Mouse (Mus musculus): ENCODE data around the gene Csf3.
"Not testable (repeated sequence)": the region's sequence is repeated elsewhere in the genome, so short reads cannot be mapped to it uniquely, and the experiment has no call there.

The Csf3 gene

DNA sequence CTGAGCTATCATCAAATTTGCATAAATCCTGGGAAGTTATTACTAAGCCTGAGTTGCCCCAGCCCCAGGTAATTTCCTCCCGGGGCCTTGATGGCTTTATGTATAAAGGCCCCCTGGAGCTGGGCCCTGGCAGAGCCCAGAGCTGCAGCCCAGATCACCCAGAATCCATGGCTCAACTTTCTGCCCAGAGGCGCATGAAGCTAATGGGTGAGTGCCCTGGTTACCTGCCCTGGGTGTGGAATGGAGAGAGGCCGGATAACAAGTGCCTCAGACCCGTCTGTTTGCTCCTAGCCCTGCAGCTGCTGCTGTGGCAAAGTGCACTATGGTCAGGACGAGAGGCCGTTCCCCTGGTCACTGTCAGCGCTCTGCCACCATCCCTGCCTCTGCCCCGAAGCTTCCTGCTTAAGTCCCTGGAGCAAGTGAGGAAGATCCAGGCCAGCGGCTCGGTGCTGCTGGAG is at the start of gene Csf3:
Gene Csf3 (plus strand): TSS at position 51 of the 458 bp plus-strand sequence.
- DNase-seq: no peak

DNA sequence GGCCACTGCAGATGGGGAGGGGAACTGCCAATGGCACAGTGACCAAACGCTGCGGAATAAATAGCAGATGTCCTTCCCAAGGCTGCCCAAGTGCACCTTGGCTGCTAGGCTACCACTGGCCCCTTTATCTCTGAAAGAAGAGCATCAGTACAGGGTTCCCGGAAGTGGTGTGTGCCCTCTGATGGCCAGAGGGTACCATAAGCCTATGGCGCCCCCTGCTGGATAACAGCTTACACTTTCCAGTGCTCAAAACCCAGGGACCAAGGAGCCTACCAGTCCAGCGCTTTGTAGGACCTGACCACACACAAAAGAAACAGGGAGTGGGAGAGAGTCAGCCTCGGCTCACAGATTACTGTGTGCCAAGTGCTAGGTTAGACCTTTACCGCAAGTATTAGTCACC is 46.0 kb upstream of the Csf3 start:
- peak; percentile 21 to 33 for DNase-seq

DNA sequence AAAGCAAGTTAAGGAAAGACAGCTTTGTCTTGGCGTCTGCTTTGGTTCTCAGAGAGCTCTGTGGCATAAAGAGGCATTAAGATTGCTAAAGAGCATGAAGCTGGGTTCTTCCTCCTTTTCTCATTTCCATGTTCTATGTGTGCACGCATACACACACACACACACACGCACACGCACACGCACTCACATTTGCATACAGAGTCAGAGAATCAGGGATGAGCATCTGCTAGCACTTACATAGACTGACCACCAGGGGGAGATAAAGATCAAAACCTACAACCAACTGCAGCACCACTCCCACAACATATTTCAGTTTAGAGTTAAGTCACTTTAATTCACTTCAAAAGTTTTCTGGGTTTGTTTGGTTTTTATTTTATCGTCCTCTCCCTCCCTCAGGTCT is 40.5 kb upstream of the Csf3 start:
- DNase-seq: peak; percentile 8 to 19

DNA sequence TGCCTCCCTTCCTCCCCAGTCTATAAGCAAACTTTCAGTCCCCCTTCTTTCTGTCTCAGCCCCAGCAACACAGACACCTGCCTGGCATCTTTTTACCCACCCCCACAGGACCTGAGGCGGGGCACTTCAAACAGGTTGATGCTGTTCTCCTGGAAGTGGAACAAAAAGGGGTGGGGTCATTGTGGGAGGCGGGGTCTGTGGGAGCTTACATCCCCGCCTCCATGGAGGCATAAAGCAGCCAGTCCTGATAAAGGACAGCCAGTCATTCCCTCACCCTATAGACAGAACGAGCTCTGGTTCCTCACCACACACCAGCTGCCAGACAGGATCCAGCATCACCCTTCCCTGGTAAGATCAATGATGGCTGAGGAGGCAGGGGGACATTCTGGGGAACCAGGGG is 37.0 kb upstream of the Csf3 start, which contains the start of gene Gsdma:
Gene Gsdma (plus strand): TSS at position 261 of the 400 bp plus-strand sequence.
- no peak for DNase-seq

DNA sequence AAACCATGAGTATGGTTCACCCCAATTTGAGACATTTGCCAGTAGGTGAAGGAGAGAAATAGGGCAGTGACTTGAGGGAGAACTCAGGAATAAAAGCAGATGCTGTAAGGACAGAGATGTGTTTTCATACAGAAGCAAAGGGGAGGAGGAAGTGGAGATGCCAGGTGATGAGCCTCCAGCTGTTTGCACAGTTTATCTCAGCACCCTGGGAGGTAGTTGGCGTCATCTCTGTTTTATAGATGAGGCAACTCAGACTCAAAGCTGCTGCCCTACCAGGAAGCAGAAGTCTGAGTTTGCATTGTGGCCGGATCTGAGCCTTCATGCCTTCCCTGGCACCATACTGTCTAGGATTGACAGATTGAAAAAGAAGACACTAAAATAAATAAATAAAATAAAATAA is 32.1 kb upstream of the Csf3 start:
- DNase-seq: no peak

DNA sequence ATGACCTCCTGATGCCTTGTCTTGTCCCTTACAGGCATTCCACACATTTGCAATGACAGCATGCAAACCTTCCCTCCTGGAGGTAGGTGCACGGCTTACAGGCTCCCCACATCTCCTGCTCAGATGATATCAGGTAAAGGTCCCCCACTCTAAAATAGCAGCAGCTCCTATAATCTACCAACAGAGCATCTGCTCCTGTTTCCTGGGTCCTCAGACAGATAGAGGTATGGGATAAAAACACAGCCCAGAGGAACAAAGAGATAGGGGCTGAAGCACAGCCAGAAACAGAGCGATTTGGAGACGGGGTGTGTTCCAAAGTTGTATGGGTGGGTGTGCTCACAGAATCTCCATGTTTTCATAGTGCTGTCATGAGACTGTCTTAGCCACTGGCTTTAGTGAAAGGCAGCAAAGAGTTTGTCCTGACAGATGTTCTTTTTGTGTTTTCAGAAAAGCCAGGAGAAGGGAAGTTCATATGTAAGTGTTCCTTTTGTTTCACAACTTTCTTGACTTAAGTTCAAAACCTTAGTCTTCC is 29.7 kb upstream of the Csf3 start:
- no peak for DNase-seq

DNA sequence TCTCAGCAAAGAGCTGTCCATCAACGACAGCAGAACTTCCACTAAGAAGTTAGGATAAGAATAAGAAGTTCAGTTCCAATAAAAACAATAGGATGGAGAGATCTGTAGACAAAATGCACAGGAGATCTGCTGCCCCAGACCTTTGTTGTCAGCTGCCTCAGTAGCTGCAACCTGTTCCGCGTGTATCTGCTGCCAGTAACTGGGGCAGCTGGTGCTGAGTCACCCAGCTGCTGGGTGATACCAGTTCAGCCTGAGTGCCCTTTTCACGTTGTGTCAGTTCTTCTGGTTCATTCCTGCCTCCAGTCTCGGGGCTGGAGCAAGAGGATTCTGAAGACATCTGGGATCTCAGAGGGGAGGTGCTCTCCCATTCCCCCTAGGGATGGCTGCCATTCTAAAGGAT is 29.2 kb upstream of the Csf3 start:
- no peak for DNase-seq

DNA sequence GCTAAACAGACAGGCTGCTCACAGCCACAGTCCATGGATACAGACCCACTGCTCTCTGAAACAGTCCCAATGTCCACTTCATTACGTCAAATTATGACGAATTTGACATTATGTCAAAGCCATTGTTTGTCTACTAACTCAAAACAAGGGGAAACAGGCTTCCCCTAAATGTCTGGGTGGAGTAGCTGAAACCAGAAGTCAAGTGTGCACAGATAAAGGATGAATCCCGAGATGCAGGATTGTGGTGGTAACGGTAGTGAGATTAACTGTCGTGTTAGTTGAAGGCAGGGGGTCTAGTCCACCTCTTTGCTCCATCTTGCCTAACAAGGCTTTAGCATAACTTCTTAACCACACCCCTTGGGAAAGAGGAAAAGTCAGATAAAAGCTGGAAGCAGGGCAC is 28.6 kb upstream of the Csf3 start:
- no peak for DNase-seq

DNA sequence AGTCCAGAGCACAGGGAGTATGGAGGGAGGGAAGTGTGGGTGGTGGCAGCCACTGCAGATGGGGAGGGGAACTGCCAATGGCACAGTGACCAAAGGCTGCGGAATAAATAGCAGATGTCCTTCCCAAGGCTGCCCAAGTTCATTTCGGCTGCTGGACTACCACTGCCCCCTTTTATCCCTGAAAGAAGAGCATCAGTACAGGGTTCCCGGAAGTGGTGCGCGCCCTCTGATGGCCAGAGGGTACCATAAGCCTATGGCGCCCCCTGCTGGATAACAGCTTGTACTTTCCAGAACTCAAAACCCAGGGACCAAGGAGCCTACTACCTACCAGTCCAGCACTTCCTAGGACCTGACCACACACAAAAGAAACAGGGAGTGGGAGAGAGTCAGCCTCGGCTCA is 27.9 kb upstream of the Csf3 start:
- peak; percentile 52 to 60 for DNase-seq

DNA sequence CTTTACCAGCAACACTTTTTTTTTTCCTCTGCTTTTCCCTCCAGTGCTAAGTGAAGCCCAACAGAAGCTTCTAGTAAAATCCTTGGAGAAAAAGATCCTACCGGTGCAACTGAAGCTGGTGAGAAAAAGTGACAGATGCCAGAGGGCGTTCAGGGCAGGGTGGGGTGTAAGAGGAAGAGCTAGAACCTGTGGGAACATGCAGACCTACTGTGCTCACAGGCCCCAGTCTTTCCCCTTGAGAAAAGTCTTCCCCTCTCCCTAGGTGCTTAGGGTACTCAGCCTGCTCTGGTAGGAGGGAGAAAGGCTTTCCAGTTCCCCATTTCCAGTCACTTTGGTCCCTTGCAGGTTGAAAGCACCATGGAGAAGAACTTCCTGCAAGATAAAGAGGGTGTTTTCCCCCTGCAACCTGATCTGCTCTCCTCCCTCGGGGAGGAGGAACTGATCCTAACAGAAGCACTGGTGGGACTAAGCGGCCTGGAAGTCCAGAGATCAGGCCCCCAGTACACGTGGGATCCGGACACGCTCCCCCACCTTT is 25.2 kb upstream of the Csf3 start:
- DNase-seq: no peak

DNA sequence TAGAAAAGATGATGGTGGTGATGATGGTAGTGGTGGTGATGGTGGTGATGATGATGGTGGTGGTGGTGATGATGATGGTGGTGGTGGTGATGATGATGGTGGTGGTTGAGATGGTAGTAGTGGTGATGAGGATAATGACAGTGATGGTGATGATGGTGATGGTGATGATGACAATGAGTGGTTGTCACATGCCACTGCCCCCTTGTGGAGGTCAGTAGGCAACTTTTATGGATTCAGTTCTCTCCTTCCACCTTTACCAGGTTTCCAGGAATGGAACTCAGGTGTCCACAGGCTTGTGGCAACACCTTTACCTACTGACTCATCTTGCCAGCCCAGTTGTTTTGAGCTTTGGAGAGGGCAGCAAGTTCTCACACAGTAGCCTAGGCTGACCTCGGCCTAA is 21.0 kb upstream of the Csf3 start:
- no peak for DNase-seq

DNA sequence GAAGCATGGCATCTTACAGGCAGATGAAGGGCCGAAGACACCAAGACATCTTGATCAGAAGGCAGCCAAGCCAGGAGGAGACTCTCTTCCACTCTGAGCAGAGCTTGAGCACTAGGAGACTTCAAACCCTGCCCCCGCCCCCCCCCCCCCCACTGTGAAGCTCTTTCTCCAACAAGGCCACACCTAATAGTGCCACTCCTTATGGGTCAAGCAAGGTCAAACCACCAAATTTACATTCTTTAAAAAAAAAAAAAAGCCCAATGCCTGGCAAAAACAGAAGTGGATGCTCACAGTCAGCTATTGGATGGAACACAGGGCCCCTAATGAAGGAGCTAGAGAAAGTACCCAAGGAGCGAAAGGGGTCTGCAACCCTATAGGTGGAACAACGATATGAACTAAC is 20.5 kb upstream of the Csf3 start:
- not testable (repeated sequence) for DNase-seq

DNA sequence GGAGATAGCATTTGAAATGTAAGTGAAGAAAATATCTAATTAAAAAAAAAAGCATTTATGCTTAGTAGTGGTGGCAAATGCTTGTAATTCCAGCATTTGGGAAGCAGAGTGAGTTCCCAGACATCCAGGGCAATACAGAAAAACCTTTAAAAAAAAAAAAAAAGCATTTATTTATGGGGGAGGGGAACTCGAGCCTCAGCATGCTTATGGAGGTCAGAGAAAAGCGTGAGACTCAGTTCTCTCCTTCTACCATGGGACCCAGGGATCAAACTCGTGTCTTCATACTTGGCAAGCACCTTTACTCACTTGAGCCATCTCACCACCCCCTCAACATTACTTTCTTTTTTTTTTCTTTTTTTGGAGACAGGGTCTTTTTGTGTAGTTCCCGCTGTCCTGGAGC is 19.9 kb upstream of the Csf3 start:
- DNase-seq: no peak

DNA sequence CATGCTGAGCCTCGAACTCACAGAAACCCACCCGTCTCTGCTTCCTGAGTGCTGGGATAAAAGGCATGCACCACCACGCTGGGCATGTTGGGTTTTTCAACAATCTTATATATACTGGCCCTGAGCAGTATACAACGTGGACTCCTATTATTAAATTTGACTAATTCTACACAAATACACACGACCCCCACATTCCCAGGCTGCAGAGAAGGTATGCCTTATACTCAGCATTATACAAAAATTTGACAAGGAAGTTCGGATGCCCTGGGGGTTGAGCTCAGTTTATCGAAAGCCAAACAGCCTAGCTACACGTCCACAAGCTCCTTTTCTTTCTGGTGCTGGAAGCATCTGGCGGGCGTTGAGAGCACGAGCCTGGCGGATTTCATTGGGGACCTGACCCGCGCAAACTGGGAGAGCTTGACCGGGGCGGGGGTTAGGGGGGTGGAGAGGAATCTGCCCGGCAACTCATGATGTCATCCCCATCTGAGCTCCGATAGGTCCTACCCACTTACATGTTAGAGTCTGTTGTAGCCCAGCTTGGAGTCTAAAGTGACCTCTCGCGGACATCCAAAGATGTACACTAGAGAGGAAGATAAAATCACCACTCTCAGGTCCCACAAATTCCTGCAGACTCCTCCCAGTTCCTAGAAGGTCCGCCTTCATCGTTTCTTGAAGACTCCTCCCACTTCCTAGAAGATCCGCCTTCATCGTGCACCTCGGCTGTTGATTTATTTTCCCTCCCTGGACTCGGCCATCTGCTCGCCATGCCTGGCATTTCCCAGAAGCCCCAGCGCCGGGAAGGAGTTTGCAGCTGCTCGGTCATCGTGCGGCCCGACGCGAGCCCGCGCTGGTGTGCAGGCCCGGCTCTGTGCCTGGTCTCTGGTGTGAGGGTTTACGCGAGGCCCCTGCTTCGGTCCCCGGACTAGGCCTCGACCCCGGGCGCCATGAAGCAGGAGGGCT is 19.0 kb upstream of the Csf3 start, which contains the start of gene Psmd3:
Gene Psmd3 (plus strand): TSS at position 769 of the 960 bp plus-strand sequence.
- peak; percentile 97 to 100 for DNase-seq

DNA sequence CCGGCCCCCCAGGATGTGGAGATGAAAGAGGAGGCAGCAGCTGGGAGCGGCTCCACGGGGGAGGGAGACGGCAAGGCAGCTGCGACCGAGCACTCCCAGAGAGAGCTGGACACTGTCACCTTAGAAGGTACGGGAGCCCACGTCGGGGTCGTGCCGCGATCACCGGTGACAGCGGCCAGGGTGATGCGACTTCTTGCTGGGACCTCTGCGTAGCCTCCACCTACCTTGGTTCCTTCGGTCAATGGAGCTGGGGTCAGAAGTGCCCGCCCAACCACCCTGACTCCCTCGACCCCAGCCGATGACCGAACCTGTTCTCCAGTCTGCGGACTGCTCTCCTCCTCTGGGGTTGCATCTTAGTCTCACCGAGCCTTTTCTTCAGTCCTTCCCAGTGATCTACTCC is 18.3 kb upstream of the Csf3 start:
- no peak for DNase-seq

DNA sequence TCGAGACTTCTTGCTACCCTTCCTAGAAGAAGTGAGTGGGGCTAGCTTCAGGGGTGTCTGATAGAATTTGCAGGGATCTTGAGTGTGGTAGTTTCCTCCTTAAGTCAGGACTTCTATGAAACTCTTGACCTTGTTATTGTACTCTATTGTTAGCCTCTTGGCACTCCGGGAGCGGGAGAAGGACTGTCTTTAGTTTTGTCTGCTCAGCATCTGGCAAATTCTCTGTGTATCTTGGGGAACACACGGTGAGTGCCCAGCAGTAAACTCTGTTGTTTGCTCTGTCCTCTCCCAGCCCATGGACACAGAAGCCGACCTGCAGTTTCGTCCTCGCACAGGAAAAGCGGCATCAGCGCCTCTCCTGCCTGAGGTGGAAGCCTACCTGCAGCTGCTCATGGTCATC is 15.4 kb upstream of the Csf3 start:
- DNase-seq: no peak

DNA sequence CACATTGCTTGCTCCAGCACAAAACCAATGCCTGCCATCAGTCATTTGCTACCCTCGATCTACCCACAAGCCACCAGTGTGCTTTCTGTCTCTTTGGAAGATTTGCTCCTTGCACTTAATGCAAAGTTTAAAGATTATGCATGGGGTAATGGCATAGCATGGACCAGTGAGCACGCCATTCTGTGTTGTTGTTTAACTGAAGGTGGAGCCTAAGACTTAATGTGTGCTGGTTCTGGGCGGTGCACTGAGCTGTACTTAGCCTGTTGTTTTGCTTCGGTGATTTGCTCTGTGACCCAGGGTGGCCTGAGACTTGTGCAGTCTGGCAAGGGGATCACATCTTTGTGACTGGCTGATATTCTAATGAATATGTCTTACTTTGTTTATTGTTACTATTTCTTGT is 14.1 kb upstream of the Csf3 start:
- DNase-seq: no peak

DNA sequence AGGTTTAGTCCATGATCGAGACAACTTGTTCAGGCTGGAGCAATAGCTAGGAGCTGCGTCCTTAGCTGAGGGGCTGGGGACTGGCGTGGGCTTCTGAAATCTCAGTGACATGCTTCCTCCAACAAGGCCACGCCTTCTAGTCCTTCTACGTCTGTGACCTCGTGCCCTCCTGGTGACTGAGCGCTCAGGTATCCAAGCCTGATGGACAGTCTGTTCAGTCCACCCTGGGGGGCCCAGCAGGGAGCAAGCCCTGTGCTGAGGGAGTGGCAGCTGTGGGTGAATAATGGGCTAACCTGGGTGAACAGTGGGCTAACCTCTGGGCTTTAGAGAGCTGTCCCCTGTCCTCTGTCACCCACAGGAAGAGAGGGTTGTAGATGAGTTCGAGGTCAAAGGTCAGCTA is 13.1 kb upstream of the Csf3 start:
- DNase-seq: no peak

DNA sequence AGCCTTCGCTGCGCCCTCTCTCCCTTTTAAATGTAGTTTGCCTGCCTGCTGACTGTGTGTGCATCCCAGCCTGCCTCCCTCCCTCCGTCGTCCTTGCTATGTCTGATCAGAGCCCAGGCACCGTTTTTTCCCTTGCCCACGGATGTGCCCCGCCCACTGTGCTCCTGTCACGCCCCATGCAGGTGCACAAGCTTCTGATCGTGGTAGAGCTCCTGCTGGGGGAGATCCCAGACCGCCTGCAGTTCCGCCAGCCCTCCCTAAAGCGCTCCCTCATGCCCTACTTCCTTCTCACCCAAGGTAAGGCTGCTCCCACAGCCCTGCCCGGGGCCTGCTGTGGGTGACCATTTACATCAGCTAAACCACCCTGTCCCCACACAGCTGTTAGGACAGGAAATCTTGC is 7.9 kb upstream of the Csf3 start:
- DNase-seq: no peak

DNA sequence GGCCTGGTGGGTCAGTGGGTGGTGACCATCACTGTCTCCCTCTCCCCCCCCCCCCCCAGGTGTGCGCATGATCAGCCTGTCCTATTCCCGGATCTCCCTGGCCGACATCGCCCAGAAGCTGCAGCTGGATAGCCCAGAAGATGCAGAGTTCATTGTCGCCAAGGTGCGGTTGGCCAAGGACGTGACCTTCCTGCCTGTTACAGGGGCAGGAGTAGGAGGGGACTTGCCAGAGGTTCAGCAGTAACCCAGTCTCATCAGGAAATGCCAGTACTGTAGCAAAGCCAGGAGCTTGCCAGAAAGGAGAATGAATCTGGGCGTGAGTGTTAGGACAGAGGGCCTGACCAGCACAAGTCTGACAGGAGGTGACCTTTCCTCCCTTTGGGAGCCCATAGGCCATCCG is 7.3 kb upstream of the Csf3 start:
- DNase-seq: no peak

DNA sequence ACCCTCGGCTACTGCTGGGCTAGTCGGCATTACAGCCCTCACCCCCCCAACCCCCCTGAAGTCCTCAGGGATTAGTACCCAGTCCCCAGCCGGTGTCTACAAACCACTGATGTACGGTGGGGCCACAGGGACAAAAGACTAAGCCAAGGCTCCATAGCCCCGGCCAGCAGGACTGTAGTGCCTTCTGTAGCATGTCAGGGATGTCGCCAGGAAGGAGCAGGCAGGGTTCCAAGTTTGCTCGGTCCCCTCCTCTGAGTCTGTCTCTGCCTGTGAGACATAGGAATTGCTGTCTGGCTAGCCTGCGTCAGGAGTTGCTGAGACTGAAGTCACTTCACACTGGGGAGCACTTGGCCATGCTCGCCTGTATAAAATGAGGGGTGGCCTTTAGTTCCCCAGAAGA is 6.8 kb upstream of the Csf3 start:
- DNase-seq: no peak

DNA sequence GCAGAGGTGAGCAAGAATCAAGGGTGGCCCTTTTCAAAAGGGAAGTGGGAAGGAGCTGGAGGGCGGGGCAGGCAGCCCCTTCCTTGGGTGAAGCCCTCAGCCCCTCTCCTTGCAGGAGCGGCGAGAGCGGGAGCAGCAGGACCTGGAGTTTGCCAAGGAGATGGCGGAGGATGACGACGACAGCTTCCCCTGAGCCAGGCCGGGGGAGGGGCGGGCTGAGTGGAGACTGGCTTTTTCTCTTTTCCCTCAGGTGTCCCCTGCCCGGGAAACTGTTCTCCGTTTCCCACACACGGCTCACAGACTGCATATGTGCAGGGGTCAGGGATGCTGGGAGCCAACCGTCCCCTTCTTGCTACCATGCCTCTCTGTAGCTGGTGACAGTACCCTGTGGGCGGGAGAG is 5.7 kb upstream of the Csf3 start:
- DNase-seq: no peak

DNA sequence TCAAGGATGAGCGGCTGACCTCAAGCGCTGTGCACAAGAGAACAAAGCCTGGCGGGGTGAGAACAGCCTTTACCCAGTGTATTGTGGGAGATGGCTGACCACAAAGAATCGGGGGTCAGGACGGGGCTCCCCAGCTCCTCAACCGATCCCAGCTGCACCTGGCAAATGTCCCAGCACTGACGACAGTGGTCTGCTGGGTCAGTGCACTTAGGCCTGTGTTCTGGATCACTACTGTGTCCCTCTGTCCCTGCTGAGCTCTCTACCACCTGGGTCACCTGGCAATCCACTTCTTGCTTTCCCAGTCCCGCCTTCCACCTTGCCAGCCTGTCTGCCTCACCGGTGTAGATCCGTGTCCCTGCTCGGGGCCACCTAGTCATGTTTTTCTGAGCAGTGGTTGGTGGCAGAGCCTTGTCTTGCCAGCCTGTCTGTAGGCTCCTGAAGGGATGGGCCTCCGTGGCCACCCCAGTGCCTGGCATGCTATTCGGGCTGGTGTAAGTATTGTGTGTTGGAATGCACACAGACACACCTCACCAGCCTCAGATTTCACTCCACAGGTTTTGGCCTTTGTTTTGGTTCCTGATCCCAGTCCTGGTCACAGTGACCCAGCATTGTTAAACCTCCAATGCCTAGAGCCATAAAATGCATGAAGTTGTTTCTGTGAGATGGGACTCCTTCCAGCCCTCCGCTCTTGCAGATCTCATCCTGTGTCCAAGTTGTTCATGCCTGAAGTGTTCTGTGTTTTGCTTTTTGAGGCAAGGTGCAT is 4.4 kb upstream of the Csf3 start:
- no peak for DNase-seq
